Comparison of ENCODE assay signal across 10 mouse cellular contexts in genomic region chr16:4897146-4897730, GRCm38 (mm10). TPM values are rescaled to one million over a fixed set of nuclear protein-coding genes. Genes with fewer than 3 reads are reported as not detected.
DNase-seq lines count a peak whose midpoint lies in the region; ATAC-seq and TF ChIP-seq lines count a peak whose summit lies in the region.
"Had no signal": no experiment of that assay in that cellular context is flagged by ENCODE, and none has a peak within 500 bp of the region (broad histone marks: within the 10 kb centered on the region; RNA-seq: fewer than 3 reads in every experiment).

No protein-coding gene starts in this region.

- H3K79me2 ChIP-seq in liver, adult 2 months (ENCODE audit: control insufficient read depth, insufficient read depth, low read length) = peaks cover 31% of the 10 kb centered on the region; the same call in 1 of the 2 replicates

- no peak for TF ChIP-seq POLR2A in liver, adult 2 months (IDR thresholded peaks at IDR 0.05; ENCODE audit: extremely low read depth, insufficient read depth, low read length)

- TF ChIP-seq CTCF in liver, adult 2 months (IDR thresholded peaks at IDR 0.05; ENCODE audit: low read depth, low read length) = peak; percentile 62
- TF ChIP-seq CTCF in stomach, postnatal 0 days (IDR thresholded peaks at IDR 0.05; ENCODE audit: low read depth) = peak; percentile 37; the same call in 1 of the 2 replicates

- no peaks in the 10 kb centered on the region for H3K9me3 ChIP-seq in heart, embryonic 11.5 days (replicated peaks; ENCODE audit: control insufficient read depth, low read length)
- H3K9me3 ChIP-seq in stomach, postnatal 0 days (ENCODE audit: control insufficient read depth, low read length) = no peaks in the 10 kb centered on the region

- H3K27me3 ChIP-seq in heart, embryonic 11.5 days (ENCODE audit: control insufficient read depth, insufficient read depth, low read length) = no peaks in the 10 kb centered on the region
- no peaks in the 10 kb centered on the region for H3K27me3 ChIP-seq in liver, adult 2 months (ENCODE audit: control insufficient read depth, insufficient read depth, low read length)
- no peaks in the 10 kb centered on the region for H3K27me3 ChIP-seq in stomach, postnatal 0 days (ENCODE audit: control insufficient read depth, insufficient read depth, low read length)

- H3K9ac ChIP-seq in heart, embryonic 11.5 days (ENCODE audit: low read depth, low read length) = no peak overlapping the region
- peak overlapping the region; percentile 24 for H3K9ac ChIP-seq in liver, adult 2 months (ENCODE audit: low read depth, low read length)
- H3K9ac ChIP-seq in stomach, postnatal 0 days (ENCODE audit: low read length) = no peak overlapping the region

- intact Hi-C loops in heart, postnatal 10 days (cut with DNase I) = no loop called here

- no peak for DNase-seq in heart, postnatal 10 days
- peak; percentile 39 for DNase-seq in thymus, postnatal 4 days
- DNase-seq in thymus, postnatal 0 days (ENCODE audit: low spot score) = no peak
- peak; percentile 77 for DNase-seq in liver, adult 2 months (ENCODE audit: extremely low read depth, low read depth, low spot score)
- no peak for DNase-seq in stomach, postnatal 0 days (ENCODE audit: low spot score)
- no peak for DNase-seq in cerebellum, postnatal 4 days (ENCODE audit: low spot score in 2 of 2)
- DNase-seq: gastrocnemius, postnatal 10 days; lung, postnatal 10 days had no signal

- peaks cover 18% of the 10 kb centered on the region for H3K4me1 ChIP-seq in heart, embryonic 11.5 days (ENCODE audit: control insufficient read depth, insufficient read depth, low read length)
- peaks cover 28% of the 10 kb centered on the region for H3K4me1 ChIP-seq in liver, adult 2 months (ENCODE audit: control insufficient read depth, insufficient read depth, low read length)
- no peaks in the 10 kb centered on the region for H3K4me1 ChIP-seq in stomach, postnatal 0 days (replicated peaks; ENCODE audit: control insufficient read depth, insufficient read depth)

- no peaks in the 10 kb centered on the region for H3K36me3 ChIP-seq in heart, embryonic 11.5 days (ENCODE audit: control insufficient read depth, insufficient read depth, low read length)
- H3K36me3 ChIP-seq in liver, adult 2 months (ENCODE audit: control insufficient read depth, insufficient read depth, low read length) = no peaks in the 10 kb centered on the region
- no peaks in the 10 kb centered on the region for H3K36me3 ChIP-seq in stomach, postnatal 0 days (ENCODE audit: control insufficient read depth, insufficient read depth, low read length)

- no peak overlapping the region for H3K4me3 ChIP-seq in heart, embryonic 11.5 days (ENCODE audit: low read depth, low read length)
- H3K4me3 ChIP-seq in liver, adult 2 months (ENCODE audit: insufficient read depth, low read depth, low read length) = no peak overlapping the region
- no peak overlapping the region for H3K4me3 ChIP-seq in stomach, postnatal 0 days (ENCODE audit: low read depth, low read length)

- TF ChIP-seq EP300 in stomach, postnatal 0 days (optimal IDR thresholded peaks at IDR 0.05) = no peak

- 0 out of 2 replicates have a peak, but pooled peaks have one; percentile 31 for ATAC-seq in heart, embryonic 11.5 days (replicated peaks; ENCODE audit: insufficient number of reproducible peaks, low FRiP score, low TSS enrichment)
- ATAC-seq in stomach, postnatal 0 days (ENCODE audit: low FRiP score, low TSS enrichment) = no peak; the same call in 1 of the 2 replicates
- no peak for ATAC-seq in activated CD4-positive, CD25-positive, alpha-beta regulatory T cell, adult 4 months

- peak overlapping the region; percentile 66 for H3K27ac ChIP-seq in heart, embryonic 11.5 days (ENCODE audit: low read depth, low read length)
- H3K27ac ChIP-seq in liver, adult 2 months (replicated peaks; ENCODE audit: insufficient read depth, low read depth, low read length) = peak overlapping the region; percentile 74
- H3K27ac ChIP-seq in stomach, postnatal 0 days (replicated peaks) = no peak overlapping the region

- H3K4me2 ChIP-seq in heart, embryonic 11.5 days = no peak overlapping the region
- H3K4me2 ChIP-seq in stomach, postnatal 0 days (replicated peaks; ENCODE audit: low read depth) = no peak overlapping the region

- 48% methylated on average over 7 of the region's 7 CpGs for WGBS in heart, embryonic 11.5 days (ENCODE audit: insufficient replicate concordance)
- WGBS in liver, adult 2 months = 15% methylated on average over 7 of the region's 7 CpGs
- 66% methylated on average over 7 of the region's 7 CpGs for WGBS in stomach, postnatal 0 days

RNA-seq across cellular contexts. Expression of gene Mgrn1, which starts 11.2 kb away (rescaled TPM):
- polyA plus RNA-seq in heart, embryonic 11.5 days (2014; fragmentation: Nextera tagmentation; extraction: Ambion mirVana) = 96.8 and 112 TPM in 2 replicates
- total RNA-seq in heart, postnatal 10 days (2021) = 100 to 1,000 TPM; 186 to 187 TPM
- polyA plus RNA-seq in thymus, postnatal 0 days (2015; fragmentation: Nextera tagmentation; extraction: Ambion mirVana) = 31.1 and 31.7 TPM in 2 replicates
- total RNA-seq in liver, adult 2 months (2014; rRNA removed) = 28.2 and 42.8 TPM in 2 replicates
- 59.0 and 71.0 TPM in 2 replicates for polyA plus RNA-seq in liver, adult 2 months (2012; rRNA removed)
- polyA plus RNA-seq in stomach, postnatal 0 days (2015; fragmentation: Nextera tagmentation; extraction: Ambion mirVana) = 43.0 and 44.0 TPM in 2 replicates
- polyA plus RNA-seq in activated CD4-positive, CD25-positive, alpha-beta regulatory T cell, adult 4 months (2017; shearing (Covaris generic)) = 10 to 100 TPM; 25.9 to 33.6 TPM

RNA-seq across cellular contexts. Expression of gene Ubald1, which starts 17.1 kb away (rescaled TPM):
- 27.4 and 28.8 TPM in 2 replicates for polyA plus RNA-seq in heart, embryonic 11.5 days (2014; fragmentation: Nextera tagmentation; extraction: Ambion mirVana)
- 10 to 100 TPM; 19.7 to 23.1 TPM for total RNA-seq in heart, postnatal 10 days (2021)
- polyA plus RNA-seq in thymus, postnatal 0 days (2015; fragmentation: Nextera tagmentation; extraction: Ambion mirVana) = 57.5 and 62.3 TPM in 2 replicates
- 4.0 and 7.1 TPM in 2 replicates for total RNA-seq in liver, adult 2 months (2014; rRNA removed)
- polyA plus RNA-seq in liver, adult 2 months (2012; rRNA removed) = 13.6 and 15.5 TPM in 2 replicates
- 32.1 and 40.0 TPM in 2 replicates for polyA plus RNA-seq in stomach, postnatal 0 days (2015; fragmentation: Nextera tagmentation; extraction: Ambion mirVana)
- 10 to 100 TPM; 26.7 to 26.8 TPM for polyA plus RNA-seq in activated CD4-positive, CD25-positive, alpha-beta regulatory T cell, adult 4 months (2017; shearing (Covaris generic))

RNA-seq across cellular contexts. Expression of gene Nudt16l1, which starts 41.3 kb away (rescaled TPM):
- 102 and 106 TPM in 2 replicates for polyA plus RNA-seq in heart, embryonic 11.5 days (2014; fragmentation: Nextera tagmentation; extraction: Ambion mirVana)
- total RNA-seq in heart, postnatal 10 days (2021) = 10 to 100 TPM; 40.5 to 43.9 TPM
- polyA plus RNA-seq in thymus, postnatal 0 days (2015; fragmentation: Nextera tagmentation; extraction: Ambion mirVana) = 150 and 151 TPM in 2 replicates
- 12.2 and 16.2 TPM in 2 replicates for total RNA-seq in liver, adult 2 months (2014; rRNA removed)
- polyA plus RNA-seq in liver, adult 2 months (2012; rRNA removed) = 53.5 and 57.0 TPM in 2 replicates
- polyA plus RNA-seq in stomach, postnatal 0 days (2015; fragmentation: Nextera tagmentation; extraction: Ambion mirVana) = 92.9 and 93.6 TPM in 2 replicates
- polyA plus RNA-seq in activated CD4-positive, CD25-positive, alpha-beta regulatory T cell, adult 4 months (2017; shearing (Covaris generic)) = 10 to 100 TPM; 86.6 to 90.3 TPM

Comparison
In these comparisons a context has a peak if more than half of its experiments do, and no peak if none do; other contexts are left out.
1. DNase-seq: peak in thymus, postnatal 4 days (single experiment) and liver, adult 2 months (single experiment); none in heart, postnatal 10 days (0 of 2), thymus, postnatal 0 days (single experiment), stomach, postnatal 0 days (single experiment) and cerebellum, postnatal 4 days (0 of 2).